Mouse (Mus musculus): Measurements from ENCODE around the gene Gm7792.

The Gm7792 gene

DNA sequence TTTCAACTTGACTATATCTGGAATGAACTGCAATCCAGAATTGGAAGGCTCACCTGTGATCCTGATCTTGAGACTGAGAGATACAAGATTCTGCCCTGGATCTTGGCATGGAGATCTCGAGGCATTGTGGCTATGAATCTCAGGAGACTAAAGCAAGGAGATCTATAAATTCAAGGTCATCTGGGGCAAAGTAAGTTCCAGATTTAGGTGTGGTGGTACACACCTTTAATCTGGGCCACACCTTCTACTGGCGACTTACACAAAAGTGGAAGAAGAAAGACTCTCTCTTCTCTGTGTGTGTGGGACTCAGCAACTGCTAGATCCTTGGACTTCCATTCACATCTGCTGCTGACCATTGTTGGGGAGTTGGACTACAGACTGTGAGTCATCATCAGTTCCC lies at the start of gene Gm7792:
Gm7792 (plus strand) TSS at position 301 of the 400 bp plus-strand sequence.
- in situ Hi-C loops (cut with MboI, MseI), result loop anchor here (5.0 kb wide), 1 partner anchor 346 kb away; no protein-coding TSS in a partner anchor

All from T-helper 1 cell (primary cell).